In the genomic region with DNA sequence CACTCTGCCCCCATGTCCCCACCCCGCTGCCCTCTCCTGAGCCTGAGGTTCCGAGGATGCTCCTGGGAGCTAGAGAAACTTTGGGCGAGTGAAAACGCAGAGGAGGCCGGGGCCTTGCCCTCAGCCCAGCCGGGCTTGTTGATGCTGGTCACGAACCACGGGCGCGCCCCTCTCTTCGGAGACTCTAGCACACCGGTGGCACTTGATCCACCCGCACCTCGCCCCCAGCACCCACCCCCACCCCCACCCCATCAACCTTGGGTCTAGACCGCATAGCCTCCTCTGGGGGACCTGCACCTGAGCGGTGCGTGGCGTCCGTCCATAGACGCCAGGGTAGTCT, we compare ENCODE assay signal across 8 mouse cellular contexts. TPM values are rescaled to one million over a fixed set of nuclear protein-coding genes. Genes with fewer than 3 reads are reported as not detected.
A peak's percentile ranks its signal among the peaks of the same experiment; 100 is the strongest.
DNase-seq lines count a peak whose midpoint lies in the region; ATAC-seq and TF ChIP-seq lines count a peak whose summit lies in the region.

No protein-coding gene starts in this region.

- peaks cover 27% of the 10 kb centered on the region for H3K4me1 ChIP-seq in embryonic facial prominence, embryonic 10.5 days
- peaks cover 9% of the 10 kb centered on the region for H3K4me1 ChIP-seq in intestine, embryonic 14.5 days (replicated peaks; ENCODE audit: control insufficient read depth, insufficient read depth, low read length)

- H3K27me3 ChIP-seq in embryonic facial prominence, embryonic 10.5 days (replicated peaks; ENCODE audit: low read depth, poor library complexity, severe bottlenecking) = peaks cover 92% of the 10 kb centered on the region
- peaks cover 91% of the 10 kb centered on the region for H3K27me3 ChIP-seq in intestine, embryonic 14.5 days (replicated peaks; ENCODE audit: control insufficient read depth, insufficient read depth, low read length)
- no peaks in the 10 kb centered on the region for H3K27me3 ChIP-seq in myocyte (ENCODE audit: control insufficient read depth, insufficient read depth, insufficient read length)

- under 1% methylated on average over 20 of the region's 20 CpGs for WGBS in embryonic facial prominence, embryonic 10.5 days
- under 1% methylated on average over 20 of the region's 20 CpGs for WGBS in intestine, embryonic 14.5 days

- no peaks in the 10 kb centered on the region for H3K36me3 ChIP-seq in embryonic facial prominence, embryonic 10.5 days (replicated peaks)
- no peaks in the 10 kb centered on the region for H3K36me3 ChIP-seq in intestine, embryonic 14.5 days (ENCODE audit: control insufficient read depth, insufficient read depth, low read length)
- no peaks in the 10 kb centered on the region for H3K36me3 ChIP-seq in myocyte (ENCODE audit: control insufficient read depth, insufficient read depth)

- DNase-seq in layer of hippocampus, adult 2 months (ENCODE audit: low spot score in 2 of 2) = no peak
- DNase-seq in layer of hippocampus, postnatal 10 days (ENCODE audit: low spot score in 2 of 2) = no peak
- peak; percentile 74 for DNase-seq in embryonic facial prominence, embryonic 10.5 days (ENCODE audit: low spot score)
- no peak for DNase-seq in intestine, embryonic 14.5 days (ENCODE audit: low spot score)
- DNase-seq in gastrocnemius, postnatal 36 days = no peak
- DNase-seq in kidney, adult 8-10 months = no peak
- no peak for DNase-seq in urinary bladder, postnatal 36 days (ENCODE audit: low spot score in 2 of 2)

- ATAC-seq in intestine, embryonic 14.5 days (replicated peaks; ENCODE audit: low FRiP score, low TSS enrichment, low read depth) = peak; percentile 42; the same call in 1 of the 2 replicates

- no peak for TF ChIP-seq POLR2A in myocyte (IDR thresholded peaks at IDR 0.05; ENCODE audit: insufficient read length, low read depth)

- peak overlapping the region; percentile 81 for H3K9ac ChIP-seq in intestine, embryonic 14.5 days (ENCODE audit: low read length)

- no peak for TF ChIP-seq CTCF in layer of hippocampus, adult 2 months (conservative IDR thresholded peaks at IDR 0.05)

- no peaks in the 10 kb centered on the region for H3K79me2 ChIP-seq in myocyte (ENCODE audit: control insufficient read depth, insufficient read depth)

- H3K4me3 ChIP-seq in layer of hippocampus, adult 2 months = peak overlapping the region; percentile 87
- peak overlapping the region; percentile 71 for H3K4me3 ChIP-seq in embryonic facial prominence, embryonic 10.5 days
- H3K4me3 ChIP-seq in intestine, embryonic 14.5 days (ENCODE audit: low read depth, low read length) = peak overlapping the region; percentile 58
- peak overlapping the region; percentile 40 for H3K4me3 ChIP-seq in myocyte

- H3K9me3 ChIP-seq in embryonic facial prominence, embryonic 10.5 days = no peaks in the 10 kb centered on the region
- H3K9me3 ChIP-seq in intestine, embryonic 14.5 days (ENCODE audit: control insufficient read depth, low read length) = no peaks in the 10 kb centered on the region

- peak overlapping the region; percentile 46 for H3ac ChIP-seq in myocyte (ENCODE audit: control insufficient read depth, insufficient read length)

- H3K27ac ChIP-seq in layer of hippocampus, adult 2 months = peak overlapping the region; percentile 99
- H3K27ac ChIP-seq in embryonic facial prominence, embryonic 10.5 days (replicated peaks) = peak overlapping the region; percentile 87
- H3K27ac ChIP-seq in intestine, embryonic 14.5 days (ENCODE audit: low read depth) = peak overlapping the region; percentile 12; the same call in 1 of the 2 replicates

- peak overlapping the region; percentile 89 for H3K4me2 ChIP-seq in intestine, embryonic 14.5 days (ENCODE audit: low read length)
- peak overlapping the region; percentile 89 for H3K4me2 ChIP-seq in myocyte (ENCODE audit: low read depth)

- intact Hi-C loops in gastrocnemius, postnatal 36 days (cut with DNase I) = loop anchor here (10.0 kb wide), 1 partner anchor 300 kb away; a partner anchor contains a TSS

TF ChIP-seq in myocyte, 11 proteins besides CTCF, POLR2A, EP300 and RAD21:
- TF ChIP-seq REST (IDR thresholded peaks at IDR 0.05; ENCODE audit: insufficient read depth, insufficient read length) (no peak), E2F4 (IDR thresholded peaks at IDR 0.05; ENCODE audit: insufficient read depth) (no peak), MYOG (IDR thresholded peaks at IDR 0.05; ENCODE audit: control insufficient read depth in 1 of 3, insufficient read depth in 1 of 3, insufficient read length in 2 of 3, low read depth in 2 of 3) (no peak), POLR2AphosphoS2 (IDR thresholded peaks at IDR 0.05; ENCODE audit: insufficient read length, low read depth) (no peak), TCF3 (IDR thresholded peaks at IDR 0.05; ENCODE audit: insufficient read length, low read depth) (no peak), SRF (IDR thresholded peaks at IDR 0.05; ENCODE audit: control insufficient read depth, insufficient read length, low read depth) (no peak), TCF12 (IDR thresholded peaks at IDR 0.05; ENCODE audit: insufficient read depth, poor library complexity, severe bottlenecking) (no peak), USF1 (IDR thresholded peaks at IDR 0.05; ENCODE audit: low read depth) (no peak), CEBPB (IDR thresholded peaks at IDR 0.05; ENCODE audit: insufficient read depth, poor library complexity, severe bottlenecking) (no peak), MYOD1 (IDR thresholded peaks at IDR 0.05; ENCODE audit: control insufficient read depth in 1 of 3, insufficient read length in 2 of 3, low read depth in 2 of 3) (no peak), MAX (IDR thresholded peaks at IDR 0.05; ENCODE audit: low read depth) (no peak)

RNA-seq across cellular contexts. Expression of a gene that starts 0.7 kb away (rescaled TPM):
- 1 to 10 TPM; 3.8 to 7.2 TPM for total RNA-seq in layer of hippocampus, adult 2 months (2021)
- total RNA-seq in layer of hippocampus, postnatal 10 days (2021) = 1 to 10 TPM in 1 of 2 experiments, under 1 TPM in 1; 0.91 to 1.6 TPM
- polyA plus RNA-seq in embryonic facial prominence, embryonic 10.5 days (2016; fragmentation: Nextera tagmentation; extraction: Ambion mirVana) = 0.25 and 0.31 TPM in 2 replicates
- not detected in 2 replicates for polyA plus RNA-seq in intestine, embryonic 14.5 days (2014; fragmentation: Nextera tagmentation; extraction: Ambion mirVana)
- polyA plus RNA-seq in myocyte (2012; fragmentation: generic; extraction: Trizol) = 0.62 TPM
- total RNA-seq in gastrocnemius, postnatal 36 days (2021) = under 1 TPM; 0.77 to 0.84 TPM

RNA-seq across cellular contexts. Expression of a gene that starts 17.8 kb away (rescaled TPM):
- 10 to 100 TPM; 54.5 to 55.7 TPM for total RNA-seq in layer of hippocampus, adult 2 months (2021)
- total RNA-seq in layer of hippocampus, postnatal 10 days (2021) = 10 to 100 TPM; 34.0 to 48.4 TPM
- polyA plus RNA-seq in embryonic facial prominence, embryonic 10.5 days (2016; fragmentation: Nextera tagmentation; extraction: Ambion mirVana) = 26.3 and 26.6 TPM in 2 replicates
- 20.7 and 25.1 TPM in 2 replicates for polyA plus RNA-seq in intestine, embryonic 14.5 days (2014; fragmentation: Nextera tagmentation; extraction: Ambion mirVana)
- polyA plus RNA-seq in myocyte (2012; fragmentation: generic; extraction: Trizol) = 15.6 TPM
- 10 to 100 TPM; 37.2 to 37.6 TPM for total RNA-seq in gastrocnemius, postnatal 36 days (2021)

RNA-seq across cellular contexts. Expression of a gene that starts 22.4 kb away (rescaled TPM):
- 100 to 1,000 TPM; 106 TPM for total RNA-seq in layer of hippocampus, adult 2 months (2021)
- total RNA-seq in layer of hippocampus, postnatal 10 days (2021) = 100 to 1,000 TPM; 120 to 128 TPM
- polyA plus RNA-seq in embryonic facial prominence, embryonic 10.5 days (2016; fragmentation: Nextera tagmentation; extraction: Ambion mirVana) = 99.3 and 116 TPM in 2 replicates
- polyA plus RNA-seq in intestine, embryonic 14.5 days (2014; fragmentation: Nextera tagmentation; extraction: Ambion mirVana) = 199 and 202 TPM in 2 replicates
- 121 TPM for polyA plus RNA-seq in myocyte (2012; fragmentation: generic; extraction: Trizol)
- 10 to 100 TPM; 85.1 to 91.1 TPM for total RNA-seq in gastrocnemius, postnatal 36 days (2021)

Comparison
In these comparisons a context has a peak if more than half of its experiments do, and no peak if none do; other contexts are left out.
1. H3K27ac ChIP-seq: peak in every context shown above with its lines; median percentile 99 in layer of hippocampus, adult 2 months; 87 in embryonic facial prominence, embryonic 10.5 days; 12 in intestine, embryonic 14.5 days.